Mouse (Mus musculus) limb, embryonic 14.5 days (tissue): ENCODE results near the gene Noxred1. TPM values are rescaled to one million over a fixed set of nuclear protein-coding genes. Genes with fewer than 3 reads are reported as not detected.

Experiments
- ATAC-seq: fragments of 200-750 bp; cut with Nextera tagmentation; 2 replicates; pipeline ENCODE4 v1.8.0; 2017; ENCODE audit warnings: low read depth, moderate number of reproducible peaks, moderate TSS enrichment; ENCODE audit not compliant: low FRiP score
- DNase-seq: peaks from one replicate; pipeline ENCODE4 v3.0.0-alpha.2; 2015; ENCODE audit warnings: low spot score
- H3K27ac ChIP-seq: fragments of 300-500 bp; sonication (generic); replicated peaks from 2 replicates; pipeline ENCODE4 v1.5.1; 2014; ENCODE audit warnings: low read depth, mild to moderate bottlenecking, low read length, moderate library complexity, mixed read lengths
- H3K27me3 ChIP-seq: fragments of 300-500 bp; sonication (generic); 2 replicates; pipeline ENCODE4 v1.6.1; 2014; ENCODE audit warnings: low read length, mixed read lengths; ENCODE audit not compliant: control insufficient read depth, insufficient read depth
- H3K36me3 ChIP-seq: fragments of 300-500 bp; sonication (generic); 2 replicates; pipeline ENCODE4 v1.6.1; 2014; ENCODE audit warnings: mild to moderate bottlenecking, low read length, moderate library complexity, mixed read lengths; ENCODE audit not compliant: control insufficient read depth, insufficient read depth
- H3K4me1 ChIP-seq: fragments of 300-500 bp; sonication (generic); 2 replicates; pipeline ENCODE4 v1.6.1; 2014; ENCODE audit warnings: antibody characterized with exemption, low read length, mixed read lengths; ENCODE audit not compliant: control insufficient read depth, insufficient read depth
- H3K4me2 ChIP-seq: fragments of 300-500 bp; sonication (generic); replicated peaks from 2 replicates; pipeline ENCODE4 v1.6.1; 2014; ENCODE audit warnings: low read depth, mild to moderate bottlenecking, low read length, moderate library complexity; ENCODE audit not compliant: severe bottlenecking
- H3K4me3 ChIP-seq: fragments of 300-500 bp; sonication (generic); replicated peaks from 2 replicates; pipeline ENCODE4 v1.5.1; 2014; ENCODE audit warnings: low read length
- H3K9ac ChIP-seq: fragments of 300-500 bp; sonication (generic); 2 replicates; pipeline ENCODE4 v1.6.1; 2014; ENCODE audit warnings: mild to moderate bottlenecking, low read depth, low read length, moderate library complexity; ENCODE audit not compliant: severe bottlenecking
- H3K9me3 ChIP-seq: fragments of 300-500 bp; sonication (generic); 2 replicates; pipeline ENCODE4 v1.6.1; 2016; ENCODE audit warnings: low read length; ENCODE audit not compliant: control insufficient read depth
- POLR2A ChIP-seq: fragments of 200-500 bp; IDR thresholded peaks from 2 replicates; pipeline ENCODE4 v1.8.0; 2012; ENCODE audit warnings: inconsistent platforms, mild to moderate bottlenecking, moderate library complexity, borderline replicate concordance; ENCODE audit not compliant: insufficient read depth, insufficient read length; ENCODE audit errors: extremely low read depth
- WGBS: fragments of 180-500 bp; shearing (Covaris S2); extraction: QIAGEN DNeasy Blood & Tissue Kit; methylation state at CpG from one replicate; pipeline ENCODE4 v1.1.7; 2014; 5-methylcytosine and 5-hydroxymethylcytosine counted together
- microRNA-seq: library from miRNA; unstranded; fragments of <30 nt; microRNA quantifications from one replicate; pipeline ENCODE4, GENCODE M21; 2016
- polyA plus RNA-seq, 2 experiments: library from polyadenylated mRNA; depleted of rRNA in 1 of 2; stranded (reverse) in 1 of 2; unstranded in 1 of 2; fragments of >200 nt; fragmentation: Nextera tagmentation in 1 of 2; extraction: Ambion mirVana in 1 of 2; gene quantifications; 2 replicates each; pipeline versions ENCODE4 v1.2.1 to v1.2.3; 2012 to 2014

Gene Noxred1
- polyA plus RNA-seq, 2 experiments, result 0.80 to 0.99 TPM

- Histone ChIP-seq H3K4me2 (no peak overlapping the region), H3K9ac (no peak overlapping the region), H3K27ac (peak overlapping the region; percentile 56), H3K27me3 (no peaks in the 10 kb centered on the region), H3K4me1 (peaks cover 13% of the 10 kb centered on the region; the same call in 1 of the 2 replicates), H3K4me3 (no peak overlapping the region), H3K9me3 (no peaks in the 10 kb centered on the region), H3K36me3 (peaks cover 8% of the 10 kb centered on the region; the same call in 1 of the 2 replicates)
- 33% methylated on average over 4 of the region's 4 CpGs for WGBS
- peak; percentile 50 for DNase-seq
- no peak for TF ChIP-seq POLR2A
- ATAC-seq, result peak; percentile 72
Observed at GRCm38 (mm10) chr12:87175194-87175946, 63.2 kb downstream of the Noxred1 start.

Small RNAs within 50 kb of the gene (microRNA-seq; reads per million reads assigned to microRNA genes)
- not detected for gene Gm47293

Other genes starting within 250 kb of the Noxred1 start
- gene Zdhhc22, start 248.3 kb downstream of the Noxred1 start, polyA plus RNA-seq (2012; rRNA removed), result not detected in 2 replicates
- 0.06 and 0.10 TPM in 2 replicates for gene Zdhhc22, start 248.3 kb downstream of the Noxred1 start, polyA plus RNA-seq (2014; fragmentation: Nextera tagmentation; extraction: Ambion mirVana)
- 0.01 and 0.10 TPM in 2 replicates for gene Tmem63c, start 217.4 kb downstream of the Noxred1 start, polyA plus RNA-seq (2012; rRNA removed)
- gene Tmem63c, start 217.4 kb downstream of the Noxred1 start, polyA plus RNA-seq (2014; fragmentation: Nextera tagmentation; extraction: Ambion mirVana), result not detected in 2 replicates
- gene Ngb, start 136.2 kb downstream of the Noxred1 start, polyA plus RNA-seq (2012; rRNA removed), result 0.45 and 0.51 TPM in 2 replicates
- gene Ngb, start 136.2 kb downstream of the Noxred1 start, polyA plus RNA-seq (2014; fragmentation: Nextera tagmentation; extraction: Ambion mirVana), result 0.19 and 0.48 TPM in 2 replicates
- gene Gstz1, start 91.6 kb downstream of the Noxred1 start, polyA plus RNA-seq (2012; rRNA removed), result 67.7 and 75.2 TPM in 2 replicates
- gene Gstz1, start 91.6 kb downstream of the Noxred1 start, polyA plus RNA-seq (2014; fragmentation: Nextera tagmentation; extraction: Ambion mirVana), result 37.5 and 42.4 TPM in 2 replicates
- gene Pomt2, start 90.8 kb downstream of the Noxred1 start, polyA plus RNA-seq (2012; rRNA removed), result 20.6 and 26.3 TPM in 2 replicates
- 16.8 and 18.4 TPM in 2 replicates for gene Pomt2, start 90.8 kb downstream of the Noxred1 start, polyA plus RNA-seq (2014; fragmentation: Nextera tagmentation; extraction: Ambion mirVana)
- 1.2 and 2.0 TPM in 2 replicates for gene Samd15, start 39.0 kb downstream of the Noxred1 start, polyA plus RNA-seq (2012; rRNA removed)
- gene Samd15, start 39.0 kb downstream of the Noxred1 start, polyA plus RNA-seq (2014; fragmentation: Nextera tagmentation; extraction: Ambion mirVana), result 1.1 and 1.6 TPM in 2 replicates
- gene Tmed8, start 38.3 kb downstream of the Noxred1 start, polyA plus RNA-seq (2012; rRNA removed), result 6.2 and 6.8 TPM in 2 replicates
- 2.9 and 3.3 TPM in 2 replicates for gene Tmed8, start 38.3 kb downstream of the Noxred1 start, polyA plus RNA-seq (2014; fragmentation: Nextera tagmentation; extraction: Ambion mirVana)
- 44.3 and 45.0 TPM in 2 replicates for gene Vipas39, start 27.5 kb upstream of the Noxred1 start, polyA plus RNA-seq (2012; rRNA removed)
- 42.1 and 52.5 TPM in 2 replicates for gene Vipas39, start 27.5 kb upstream of the Noxred1 start, polyA plus RNA-seq (2014; fragmentation: Nextera tagmentation; extraction: Ambion mirVana)
- 120 and 187 TPM in 2 replicates for gene Ahsa1, start 27.7 kb upstream of the Noxred1 start, polyA plus RNA-seq (2012; rRNA removed)
- gene Ahsa1, start 27.7 kb upstream of the Noxred1 start, polyA plus RNA-seq (2014; fragmentation: Nextera tagmentation; extraction: Ambion mirVana), result 168 and 182 TPM in 2 replicates
- 0.99 and 1.2 TPM in 2 replicates for gene Ism2, start 61.0 kb upstream of the Noxred1 start, polyA plus RNA-seq (2012; rRNA removed)
- 1.4 TPM in 2 replicates for gene Ism2, start 61.0 kb upstream of the Noxred1 start, polyA plus RNA-seq (2014; fragmentation: Nextera tagmentation; extraction: Ambion mirVana)
- gene Sptlc2, start 149.6 kb upstream of the Noxred1 start, polyA plus RNA-seq (2012; rRNA removed), result 23.3 and 35.2 TPM in 2 replicates
- 80.8 and 85.5 TPM in 2 replicates for gene Sptlc2, start 149.6 kb upstream of the Noxred1 start, polyA plus RNA-seq (2014; fragmentation: Nextera tagmentation; extraction: Ambion mirVana)
- 62.4 and 83.4 TPM in 2 replicates for gene Slirp, start 205.2 kb upstream of the Noxred1 start, polyA plus RNA-seq (2012; rRNA removed)
- 292 and 314 TPM in 2 replicates for gene Slirp, start 205.2 kb upstream of the Noxred1 start, polyA plus RNA-seq (2014; fragmentation: Nextera tagmentation; extraction: Ambion mirVana)
- 60.2 and 62.2 TPM in 2 replicates for gene Alkbh1, start 205.3 kb upstream of the Noxred1 start, polyA plus RNA-seq (2012; rRNA removed)
- gene Alkbh1, start 205.3 kb upstream of the Noxred1 start, polyA plus RNA-seq (2014; fragmentation: Nextera tagmentation; extraction: Ambion mirVana), result 48.3 and 59.0 TPM in 2 replicates
- gene Snw1, start 233.5 kb upstream of the Noxred1 start, polyA plus RNA-seq (2012; rRNA removed), result 30.8 and 45.3 TPM in 2 replicates
- 125 and 134 TPM in 2 replicates for gene Snw1, start 233.5 kb upstream of the Noxred1 start, polyA plus RNA-seq (2014; fragmentation: Nextera tagmentation; extraction: Ambion mirVana)